Mouse (Mus musculus) kidney, adult 11 months (tissue): ENCODE data around the gene Smad6.
A peak's percentile ranks its signal among the peaks of the same experiment; 100 is the strongest.

Source experiments
- DNase-seq: peaks from one replicate; pipeline ENCODE4 v3.0.0; 2022

Smad6 gene

DNA sequence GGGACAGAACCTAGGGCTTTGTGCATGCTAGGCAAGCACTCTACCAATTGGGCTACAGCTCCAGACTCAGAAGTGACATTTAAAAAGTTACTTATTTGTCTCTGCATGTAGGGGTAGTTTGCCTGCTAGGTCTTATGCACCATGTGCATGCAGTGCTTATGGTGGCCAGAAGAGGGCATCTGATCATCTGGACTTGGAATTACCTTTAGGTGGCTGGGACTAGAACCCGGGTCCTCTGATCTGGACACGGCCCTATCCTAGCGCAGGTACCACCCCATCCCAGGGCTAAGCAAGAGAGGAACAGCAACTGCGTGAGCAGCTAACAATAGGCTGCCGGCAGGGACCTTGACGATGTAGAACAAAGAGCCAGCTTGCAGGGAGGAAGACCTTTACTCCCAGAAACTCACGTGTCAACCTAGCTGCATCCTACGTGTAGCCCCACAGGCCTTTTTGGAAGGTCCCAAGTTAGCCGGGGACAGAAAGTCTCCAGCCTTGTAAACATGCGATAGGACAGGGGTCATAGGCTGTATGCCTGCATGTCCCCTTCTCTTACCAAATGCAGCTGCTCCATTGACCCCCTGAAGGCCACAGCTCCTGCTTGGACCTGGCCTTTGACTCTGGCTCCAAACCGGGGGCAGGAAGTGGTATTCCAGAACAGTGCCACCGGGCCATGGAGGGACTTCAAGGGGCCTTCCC lies 38.8 kb downstream of the Smad6 start:
- DNase-seq = no peak

DNA sequence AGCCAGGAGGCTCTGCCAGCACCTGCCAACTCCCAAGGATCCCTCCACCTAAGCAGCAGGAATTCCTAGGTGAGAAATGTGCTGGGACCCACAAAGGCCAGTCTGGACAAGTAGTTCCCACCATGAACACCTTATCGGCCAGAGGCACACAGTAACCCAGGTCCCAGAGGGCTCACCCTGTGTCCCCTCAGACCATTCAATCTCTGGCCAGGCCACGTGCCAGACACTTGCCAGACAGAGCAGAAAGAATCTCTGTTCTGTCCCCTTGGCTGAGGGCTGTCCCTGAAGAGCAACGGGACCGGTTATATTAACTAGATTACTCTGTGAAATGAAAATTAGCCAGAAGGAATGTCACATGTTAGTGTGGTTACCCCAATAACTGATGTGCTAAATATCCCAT lies 39.9 kb downstream of the Smad6 start:
- no peak for DNase-seq

DNA sequence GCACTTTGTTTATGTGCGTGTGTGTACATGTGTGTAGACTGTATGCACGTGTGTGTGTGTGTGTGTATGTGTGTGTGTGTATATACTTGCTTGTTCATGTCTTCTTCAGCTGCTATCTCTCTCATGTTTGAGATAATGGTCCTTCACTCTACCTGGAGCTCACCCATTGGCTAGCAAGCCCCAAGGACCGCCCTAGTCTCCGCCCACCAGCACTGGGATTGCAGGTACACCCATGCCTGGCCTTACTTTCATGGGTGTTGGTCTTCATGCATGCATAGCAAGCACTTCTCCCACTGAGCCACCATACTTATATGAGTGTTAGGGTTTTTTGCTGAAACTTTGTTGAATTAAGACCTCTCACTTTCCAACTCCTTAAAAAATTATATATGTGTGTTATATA lies 40.5 kb downstream of the Smad6 start:
- DNase-seq = no peak

DNA sequence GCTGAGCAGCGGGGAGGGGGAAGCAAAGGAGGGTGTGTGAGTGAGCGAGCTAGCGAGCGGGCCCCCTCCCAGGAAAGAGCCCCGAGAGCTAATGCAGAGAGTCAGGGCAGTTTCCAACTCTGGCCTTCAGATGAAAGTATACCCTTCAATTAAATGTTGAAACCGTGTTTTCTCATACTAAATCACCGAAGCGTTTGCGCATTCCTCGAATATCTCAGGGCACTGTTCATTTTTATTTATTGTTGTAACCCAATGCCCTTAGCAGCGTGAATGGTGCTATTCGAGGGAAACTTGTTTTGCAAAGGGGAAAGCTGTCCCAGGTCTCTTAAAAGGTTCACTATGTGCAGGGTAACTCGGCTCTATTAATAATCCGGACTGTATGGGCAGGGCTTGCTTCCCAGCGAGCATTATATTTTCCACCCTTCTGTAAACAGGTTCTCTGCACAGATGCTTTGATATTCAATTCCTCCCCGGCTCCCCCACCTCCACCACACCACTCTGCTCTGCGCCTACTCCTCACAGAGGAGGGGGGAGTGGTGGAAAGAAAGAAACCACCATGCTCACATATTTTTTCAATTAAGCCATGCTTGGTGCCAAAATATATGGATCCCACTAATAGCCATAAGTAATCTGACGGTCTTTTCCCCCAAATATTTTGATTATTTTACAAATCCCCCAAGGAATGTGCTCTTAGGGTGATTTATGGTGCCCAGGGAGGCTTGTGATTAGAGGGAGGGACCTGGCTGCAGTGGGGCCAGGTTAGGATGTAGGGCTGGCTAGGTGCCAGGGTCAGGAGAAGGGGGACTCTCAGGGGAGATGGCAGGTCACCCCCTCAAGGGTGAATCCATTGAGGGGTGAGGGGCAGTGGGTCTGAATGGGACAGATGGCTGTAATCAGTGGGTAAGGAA lies 41.4 kb downstream of the Smad6 start:
- peak; percentile 51 for DNase-seq

DNA sequence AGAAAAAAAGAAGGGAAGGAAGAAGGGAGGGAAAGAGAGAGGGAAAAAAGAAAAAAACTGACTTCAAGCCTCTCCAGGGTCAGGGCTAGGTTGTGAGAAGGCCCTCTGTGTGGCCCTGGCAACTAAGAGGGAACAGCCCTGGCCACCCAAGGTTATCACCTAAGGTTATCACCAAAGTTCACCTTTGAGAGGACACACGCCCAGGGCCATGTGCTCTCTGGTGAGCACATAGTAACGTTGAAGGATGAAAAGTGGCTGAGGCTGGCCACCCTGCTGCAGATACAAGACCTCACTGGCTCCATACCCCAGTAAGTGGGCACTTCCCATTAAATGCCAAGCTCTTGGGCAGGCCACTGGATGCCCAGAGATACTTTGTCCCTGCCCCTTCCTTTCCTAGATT lies 42.6 kb downstream of the Smad6 start:
- DNase-seq = no peak

DNA sequence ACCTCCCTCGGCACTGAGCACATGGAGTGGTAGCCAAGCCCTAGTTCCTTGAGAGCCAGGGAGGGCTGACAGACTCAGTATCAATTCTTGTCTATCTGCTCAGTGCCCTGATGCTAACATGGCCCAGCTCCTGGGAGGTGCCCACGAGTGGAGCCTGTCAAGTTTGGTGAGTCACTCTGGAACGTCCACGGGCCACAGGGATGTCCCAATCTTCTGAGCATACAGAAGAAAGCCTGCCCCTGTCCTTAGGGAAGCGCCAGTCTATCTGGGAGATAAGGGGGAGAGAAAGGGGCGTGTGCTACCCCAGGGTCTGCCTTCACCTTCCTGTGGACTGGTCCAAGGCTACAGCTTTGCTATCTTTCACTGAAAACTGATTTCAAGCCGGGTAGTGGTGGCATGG lies 43.2 kb downstream of the Smad6 start:
- DNase-seq = no peak

DNA sequence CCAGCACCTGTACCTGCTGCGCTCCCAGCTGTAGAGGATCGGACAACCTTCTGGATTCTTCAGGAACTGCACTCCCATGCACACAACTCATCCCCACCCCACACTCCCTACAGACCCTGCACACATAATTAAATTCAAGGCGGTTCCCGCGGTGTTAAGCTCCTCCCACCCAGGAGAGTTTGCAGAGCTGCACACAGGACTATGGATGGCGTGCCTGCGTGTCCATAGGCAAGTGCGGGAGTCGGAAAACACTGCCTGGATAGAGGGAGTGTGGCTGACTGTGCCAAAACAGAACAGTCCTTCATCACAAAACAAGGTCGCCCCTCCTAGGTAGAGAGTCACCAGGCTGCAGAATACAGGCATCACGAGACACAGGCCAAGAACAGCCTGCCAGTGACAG lies 45.9 kb downstream of the Smad6 start:
- DNase-seq = no peak

DNA sequence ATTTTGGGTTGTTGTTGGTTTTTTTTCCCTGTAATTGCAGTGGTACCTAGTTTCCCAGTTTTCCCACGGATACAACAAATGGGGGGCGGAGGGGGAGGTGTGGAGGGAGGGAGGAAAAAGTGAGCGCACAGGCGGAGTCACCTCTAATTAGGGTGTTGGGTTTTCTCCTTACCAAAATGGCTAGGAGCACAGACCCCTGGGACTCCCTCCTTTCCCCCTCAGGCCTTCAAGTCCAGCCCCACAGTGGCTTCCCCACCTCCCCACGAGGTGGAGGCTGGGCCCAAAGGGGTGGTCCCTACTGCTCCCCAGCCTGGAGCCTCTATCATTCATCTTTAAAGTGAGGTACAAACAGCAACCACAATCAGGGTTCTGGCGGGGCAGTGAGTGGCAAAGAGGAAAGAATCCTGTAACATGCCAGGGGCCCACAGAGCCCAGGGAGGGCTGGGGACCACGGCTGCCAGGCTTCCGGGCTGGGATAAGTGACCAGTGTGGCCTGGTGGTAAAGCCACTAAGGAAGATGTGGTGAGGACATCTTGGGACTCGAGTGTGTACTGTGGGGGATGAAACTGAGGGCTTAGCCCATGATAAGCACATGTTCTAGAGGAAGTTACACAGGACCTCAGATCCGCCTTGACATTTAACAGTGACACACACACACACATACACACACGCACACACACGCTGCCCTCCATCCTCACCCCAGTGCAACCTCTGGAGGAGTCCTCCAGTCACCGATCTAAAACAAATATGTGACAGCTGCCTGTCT lies 47.4 kb downstream of the Smad6 start:
- DNase-seq = no peak

DNA sequence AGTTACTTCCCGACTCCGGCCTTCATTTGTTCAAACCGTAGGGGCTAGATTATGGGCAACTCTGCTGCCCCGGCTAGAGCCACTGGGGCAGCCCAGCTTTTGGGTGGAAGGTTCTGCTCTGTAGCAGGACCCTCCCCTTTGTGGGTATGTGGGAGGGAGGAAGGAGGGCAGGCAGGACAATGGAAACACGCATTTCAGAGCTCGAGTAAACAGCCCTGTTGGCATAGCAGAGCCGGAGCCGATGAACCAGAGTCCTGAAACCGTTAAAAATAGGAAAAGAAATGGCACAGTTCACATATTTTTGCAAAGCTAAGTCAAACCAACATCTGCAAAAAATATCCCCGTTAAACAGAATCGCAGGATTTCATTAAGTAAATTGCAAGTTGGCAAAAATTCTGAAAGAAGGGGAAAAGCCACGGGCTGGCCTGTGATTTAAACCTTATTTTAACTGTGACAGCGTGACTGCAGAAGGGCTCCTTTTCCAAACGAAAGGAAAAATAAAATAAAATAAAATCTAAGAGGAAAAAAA lies 48.1 kb downstream of the Smad6 start:
- no peak for DNase-seq

DNA sequence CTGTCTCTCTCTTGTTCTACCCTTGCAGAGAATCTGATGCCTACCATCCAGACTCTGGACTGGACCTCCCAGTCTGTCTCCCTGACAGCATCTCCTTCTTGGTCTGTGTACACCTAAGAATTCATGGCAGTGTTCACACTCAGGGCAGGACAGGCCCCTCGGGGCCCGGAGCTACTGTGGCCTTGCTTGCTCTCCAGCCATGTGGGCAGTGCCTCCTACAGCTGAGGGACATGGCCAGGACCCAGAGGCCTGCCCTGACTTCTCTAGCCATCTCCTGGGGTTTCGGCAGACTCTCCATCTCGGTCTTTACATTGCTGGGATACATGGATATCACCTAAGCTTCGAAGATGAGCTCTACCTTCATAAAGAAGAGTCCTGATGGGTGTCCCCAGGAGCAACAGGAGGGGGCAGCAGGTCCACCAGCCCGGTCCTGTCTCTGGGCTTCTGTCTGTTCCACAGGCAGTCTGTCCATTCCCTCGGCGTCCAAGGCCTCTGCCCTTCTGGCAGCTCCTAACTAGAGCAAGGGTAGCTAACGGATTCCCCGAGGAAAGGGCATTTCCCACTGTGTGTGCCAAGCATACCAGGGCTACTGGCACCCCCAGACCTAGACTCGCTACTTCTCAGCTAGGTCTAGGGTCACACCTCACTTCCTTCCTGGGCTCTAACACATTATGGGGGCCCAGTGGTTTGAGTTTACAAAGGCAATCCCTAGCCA lies 49.1 kb downstream of the Smad6 start:
- DNase-seq = no peak

DNA sequence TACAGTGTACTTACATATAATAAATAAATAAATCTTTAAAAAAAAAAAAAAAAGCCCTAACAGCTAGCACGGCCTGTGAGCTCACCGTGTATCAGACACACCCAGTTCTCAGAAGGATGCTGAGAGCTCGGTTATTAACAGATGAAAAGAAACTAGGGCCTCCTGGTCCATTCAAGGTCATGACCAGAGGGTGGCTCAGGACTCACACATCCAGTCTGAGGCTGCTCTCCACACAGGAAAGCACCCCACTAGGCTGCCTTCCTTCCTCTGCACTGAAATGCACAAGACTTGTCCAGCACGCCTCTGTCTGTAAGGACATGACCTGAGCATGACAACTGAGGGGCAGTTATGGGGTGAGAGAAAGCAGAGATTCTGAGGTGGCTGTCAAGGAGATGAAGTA lies 50.3 kb downstream of the Smad6 start:
- peak; percentile 59 for DNase-seq

DNA sequence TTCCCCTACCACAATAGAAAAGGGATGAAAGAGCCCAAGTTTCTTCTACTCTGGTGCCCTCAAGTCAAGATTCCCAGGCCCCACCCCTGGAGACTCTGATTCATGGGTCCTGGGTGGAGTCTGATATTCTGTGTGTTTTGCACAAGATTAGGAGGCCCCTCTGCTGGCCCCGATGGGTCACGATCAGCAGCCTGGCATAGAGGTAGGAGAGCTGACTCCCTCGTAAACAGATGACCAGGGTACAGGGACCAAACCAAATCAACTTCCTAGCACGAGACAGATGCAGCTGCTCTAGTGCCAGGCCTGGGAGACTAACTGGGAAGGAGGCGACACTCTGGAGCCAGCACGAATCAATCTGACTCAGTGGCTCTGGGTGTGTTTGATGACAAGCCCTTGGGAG lies 51.0 kb downstream of the Smad6 start:
- DNase-seq = no peak

DNA sequence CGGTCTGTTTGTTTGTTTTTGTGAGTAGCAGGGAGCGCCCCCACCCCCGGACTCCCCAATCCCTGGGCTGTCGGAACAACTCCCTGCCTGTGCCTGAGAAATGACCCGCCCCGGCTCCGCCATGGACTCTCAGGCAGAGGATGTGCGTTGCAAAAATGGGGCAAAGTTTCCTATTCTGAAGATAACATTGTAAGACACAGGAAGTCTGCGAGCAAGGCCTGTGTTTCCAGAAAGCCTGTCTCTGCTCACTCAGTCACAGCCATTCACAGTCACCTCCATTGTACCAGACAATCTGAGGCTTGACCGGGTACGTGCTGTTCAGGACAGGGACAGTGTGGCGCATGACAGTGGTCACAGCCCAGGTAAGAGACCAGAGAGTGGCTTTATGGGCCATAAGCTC lies 51.5 kb downstream of the Smad6 start:
- peak; percentile 67 for DNase-seq

DNA sequence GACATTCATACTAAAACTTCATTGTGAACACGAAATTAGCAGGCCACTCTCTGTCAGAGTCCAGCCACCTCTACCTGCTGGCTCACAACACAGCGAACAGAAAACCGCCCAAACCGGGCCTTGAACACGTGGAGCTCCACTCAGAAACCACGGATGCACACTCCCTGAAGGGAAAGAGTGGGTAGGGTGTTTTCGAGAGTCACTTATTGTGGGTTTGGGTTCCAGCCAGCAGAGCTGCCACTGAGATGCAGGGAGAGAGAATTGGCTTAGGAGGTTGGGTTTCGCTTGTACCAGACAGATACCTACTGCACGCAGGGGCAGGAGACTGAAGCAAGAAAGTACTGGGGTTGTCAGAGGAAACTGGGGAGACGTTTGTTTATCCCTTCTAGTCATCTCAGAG lies 52.4 kb downstream of the Smad6 start:
- no peak for DNase-seq

DNA sequence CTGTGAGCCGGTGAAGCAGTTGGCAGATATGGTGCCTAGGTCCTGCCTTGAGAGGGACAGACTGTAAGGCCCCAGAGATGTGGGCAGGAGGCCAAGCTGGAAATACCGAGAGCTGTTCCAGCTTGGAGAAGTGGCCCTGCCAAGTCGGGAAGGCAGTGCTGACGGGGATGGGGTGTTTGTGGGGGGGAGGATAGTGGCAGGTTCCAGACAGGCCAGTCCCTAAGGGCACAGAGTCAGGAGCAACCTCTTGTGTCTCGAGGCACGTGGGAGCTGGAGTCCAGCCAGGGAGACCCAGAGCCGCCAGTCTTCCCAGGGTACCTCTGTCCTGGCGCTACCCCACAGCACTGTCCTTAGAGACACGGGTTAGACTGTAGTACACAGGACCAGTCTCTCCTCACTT lies 53.3 kb downstream of the Smad6 start:
- peak; percentile 95 for DNase-seq

DNA sequence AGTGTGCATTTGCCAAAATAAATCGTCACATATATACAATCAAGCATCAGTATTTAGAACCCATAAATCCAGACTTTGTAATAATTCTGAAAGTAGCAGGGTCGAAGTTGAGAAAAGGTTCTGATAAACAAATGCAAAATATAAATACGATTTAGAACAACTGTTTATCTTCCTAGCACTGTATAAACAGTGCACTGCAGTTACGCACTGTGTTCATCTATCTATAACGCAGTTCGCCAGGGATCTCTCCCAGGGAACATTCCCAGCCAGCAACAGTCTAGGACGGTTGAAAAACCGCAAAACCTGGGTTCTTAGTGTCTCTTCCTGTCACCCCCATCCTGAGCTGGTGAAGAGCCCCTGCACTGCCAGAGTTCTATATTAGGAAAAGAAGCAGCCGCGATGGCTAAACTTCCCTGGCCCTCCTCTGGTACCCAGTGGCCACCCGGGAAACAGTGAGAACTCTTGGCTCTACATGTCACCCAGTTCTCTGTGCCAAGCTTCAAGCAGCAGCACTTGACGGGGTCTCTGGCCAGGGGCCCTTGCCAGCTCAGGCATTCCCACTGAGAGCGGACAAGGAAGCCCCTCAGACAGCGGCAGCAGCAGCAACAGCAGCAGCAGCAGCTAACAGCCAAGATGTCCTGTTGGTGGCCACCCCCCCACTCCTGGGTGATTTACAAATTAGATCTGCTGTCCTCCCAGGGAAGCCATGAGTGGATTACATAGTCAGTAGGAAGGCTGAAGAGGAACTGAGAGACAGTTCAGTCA lies 54.3 kb downstream of the Smad6 start:
- no peak for DNase-seq

DNA sequence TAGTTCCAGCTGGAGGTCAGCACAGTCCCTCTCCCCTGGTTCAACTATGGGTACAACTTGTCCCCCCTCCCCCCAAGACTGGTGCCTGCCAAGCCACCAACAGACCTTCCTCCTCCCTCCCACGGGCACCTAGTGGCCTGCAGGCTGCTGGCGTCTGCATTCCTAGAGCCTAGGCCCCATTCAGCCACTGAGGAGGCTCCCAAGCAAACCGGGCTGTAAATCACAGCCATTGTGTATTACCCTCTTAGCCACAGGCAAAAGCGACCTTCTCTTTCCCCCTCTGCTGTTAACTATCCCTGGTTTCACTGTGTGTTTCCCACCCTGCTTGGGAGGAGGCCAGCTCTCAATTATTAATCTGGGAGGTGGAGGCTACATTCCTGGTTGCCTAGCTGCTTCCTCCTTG lies 56.3 kb downstream of the Smad6 start:
- peak; percentile 85 for DNase-seq

DNA sequence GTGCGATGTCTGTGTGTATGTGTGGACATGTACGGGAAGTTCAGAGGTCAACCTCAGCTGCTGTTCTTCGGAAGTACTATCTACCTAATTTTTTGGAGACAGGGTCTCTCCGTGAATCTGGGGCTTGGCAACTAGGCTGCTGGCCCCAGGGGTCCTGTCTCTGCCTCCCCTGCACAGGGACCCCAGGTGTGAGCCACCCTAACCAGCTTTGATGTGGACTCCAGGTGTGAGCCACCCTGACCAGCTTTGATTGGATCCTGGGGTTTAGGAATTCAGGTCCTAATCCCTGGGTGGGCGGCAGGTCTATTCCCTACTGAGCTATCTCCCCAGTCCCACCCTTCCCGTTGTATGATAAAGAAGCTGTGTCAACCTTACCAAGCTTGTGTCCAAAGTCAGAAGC lies 60.0 kb downstream of the Smad6 start:
- DNase-seq = no peak

DNA sequence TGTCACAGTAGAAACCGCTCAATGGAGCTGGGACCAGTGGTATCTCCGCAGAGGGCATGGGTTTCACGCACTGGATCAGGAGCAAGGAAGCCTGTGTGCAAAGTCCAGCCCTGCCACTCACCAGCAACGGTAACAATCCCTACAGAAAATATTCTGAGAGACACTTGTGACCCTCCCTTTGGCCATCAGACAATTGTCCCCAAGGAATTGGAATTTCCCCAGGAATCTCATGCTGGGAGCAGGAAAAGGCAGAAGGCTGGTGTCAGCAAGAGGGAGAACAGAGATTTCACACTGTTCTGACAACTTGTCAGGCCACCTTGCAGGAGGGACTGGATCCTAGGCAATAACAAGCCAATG lies 61.1 kb downstream of the Smad6 start:
- DNase-seq = no peak

DNA sequence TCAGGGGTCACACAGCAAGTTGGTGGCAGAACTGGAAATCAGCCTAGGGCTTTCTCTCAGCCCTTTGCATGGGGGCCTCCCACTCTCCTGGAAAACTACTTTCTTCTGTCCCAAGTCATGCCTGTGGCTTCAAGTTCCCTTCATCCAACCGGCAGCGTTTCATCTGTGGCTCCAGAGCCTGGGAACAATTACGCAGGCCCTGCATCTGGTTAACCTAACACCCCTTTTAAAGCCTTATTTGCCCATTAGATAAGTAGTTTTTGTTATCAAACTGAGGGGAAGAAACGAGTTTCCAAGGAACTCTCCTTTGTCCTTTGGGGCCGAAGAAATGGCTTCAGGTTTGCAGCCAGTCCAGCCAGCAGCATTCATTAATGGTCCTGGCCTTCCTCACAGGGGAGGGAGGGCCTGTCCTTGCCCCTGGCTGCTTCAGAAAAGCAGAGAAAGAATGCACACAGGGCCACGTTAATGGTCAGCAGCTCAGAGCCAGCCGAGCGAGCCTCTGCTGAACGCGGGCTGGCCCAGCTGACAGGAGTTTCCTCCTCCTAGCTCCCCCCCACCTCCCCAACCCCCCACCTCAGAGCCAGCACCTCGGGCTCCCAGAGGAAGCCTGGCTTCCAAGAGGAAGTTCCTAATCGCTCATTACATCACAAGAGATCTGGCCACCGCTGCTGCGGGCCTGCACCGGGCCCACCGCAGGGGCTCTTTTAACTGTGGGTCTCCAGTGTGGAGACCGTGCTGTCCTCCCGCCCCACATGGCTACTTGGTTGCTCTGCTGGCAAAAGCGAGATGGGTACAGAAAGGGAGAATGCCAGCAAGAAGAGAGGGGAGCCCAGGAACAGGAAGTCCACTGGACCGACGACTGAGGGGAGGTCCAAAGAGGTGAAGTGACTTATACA lies 61.7 kb downstream of the Smad6 start:
- DNase-seq = peak; percentile 87
